Mouse (Mus musculus) kidney, adult 10 weeks (tissue): ENCODE data around the gene Padi4. TPM values are rescaled to one million over a fixed set of nuclear protein-coding genes. Genes with fewer than 3 reads are reported as not detected.

Experiments used
- polyA plus RNA-seq: library from polyadenylated mRNA; stranded (reverse); fragments of 350-450 nt; fragmentation: Illumina TruSeq; extraction: RNeasy Lipid Tissue Mini Kit (QIAGEN cat#74804); gene quantifications from one replicate; pipeline ENCODE4 v1.2.3, GENCODE M21; 2014; ENCODE audit warnings: low read depth, low replicate concordance

Gene Padi4
- polyA plus RNA-seq = not detected

DNA sequence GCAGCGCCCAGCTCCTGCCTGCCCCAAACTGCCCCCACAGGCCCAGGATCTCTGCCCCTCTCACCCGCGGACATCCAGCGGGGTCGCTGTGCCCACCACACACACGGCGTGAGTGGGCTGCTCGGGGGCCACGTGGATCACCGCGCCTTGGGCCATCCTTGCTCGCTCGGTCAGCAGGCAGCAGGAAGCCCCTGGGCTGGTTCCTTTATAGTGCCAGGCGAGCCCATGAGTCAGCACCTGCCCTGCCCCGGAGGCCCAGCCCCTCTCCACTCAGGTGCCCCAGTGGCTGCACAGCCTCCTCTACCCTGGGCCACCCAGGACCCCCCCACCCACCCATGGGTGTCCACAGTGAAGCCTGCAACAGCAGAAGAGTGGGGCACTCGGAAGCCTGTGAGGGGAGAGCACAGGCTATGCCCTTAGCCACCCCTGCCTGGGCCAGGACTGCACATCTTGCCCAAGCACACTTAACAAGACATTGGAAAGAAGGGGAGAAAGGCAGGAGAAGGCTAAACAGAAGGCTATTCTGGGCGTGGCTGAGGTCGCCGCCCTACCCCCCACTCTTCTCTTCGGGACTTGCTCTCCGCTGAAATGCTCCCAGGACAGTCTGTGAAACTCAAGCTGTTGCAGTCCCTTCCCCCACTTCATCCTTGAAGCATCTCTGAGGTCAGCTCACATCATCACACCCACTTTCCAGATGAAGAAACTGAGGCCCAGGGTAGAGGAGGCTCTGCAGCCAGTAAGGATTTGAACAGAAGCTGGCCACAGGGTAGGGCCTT is at the start of gene Padi4:
TSS of gene Padi4 (minus strand) at position 212 of the 776 bp plus-strand sequence.

DNA sequence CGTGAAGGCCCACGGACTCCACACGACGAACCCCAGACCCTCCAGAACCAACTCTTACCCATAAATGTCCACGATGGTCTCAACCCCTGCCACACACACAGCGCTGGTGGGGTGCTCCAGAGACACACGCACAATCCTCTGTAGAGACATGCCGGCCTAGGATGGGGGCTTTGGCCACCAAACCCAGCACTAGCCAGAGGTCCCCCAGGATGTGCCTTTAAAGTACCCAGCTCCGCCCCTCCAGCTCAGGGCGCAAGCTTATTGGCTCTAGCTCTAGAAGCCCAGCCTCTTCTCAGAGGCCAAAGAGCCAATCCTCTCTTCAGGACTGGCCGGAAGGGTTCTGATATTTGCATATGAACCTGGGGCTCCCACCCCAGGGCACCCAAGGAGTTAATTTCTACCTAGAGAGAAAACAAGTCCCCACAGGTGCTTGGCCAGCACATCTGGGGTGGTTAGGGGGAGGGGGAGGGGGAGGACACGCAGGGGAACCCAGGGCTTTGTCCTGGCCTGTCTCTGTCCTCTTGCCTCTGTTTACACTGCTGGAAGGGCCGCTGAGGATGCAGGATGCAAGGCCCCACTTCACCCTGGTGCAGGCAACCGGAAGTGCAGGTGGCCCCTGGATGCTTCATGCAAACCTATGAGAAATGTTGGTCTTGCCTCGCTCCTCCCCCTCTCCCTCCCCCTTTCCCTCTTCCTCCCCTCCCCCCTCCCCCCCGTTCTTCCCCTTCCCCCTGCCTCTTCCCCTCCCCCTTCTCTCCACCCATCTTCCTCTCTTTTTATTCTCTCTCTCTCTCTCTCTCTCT is 36.6 kb upstream of the Padi4 start, which contains the start of gene Padi3:
TSS of gene Padi3 (minus strand) at position 191 of the 803 bp plus-strand sequence.

DNA sequence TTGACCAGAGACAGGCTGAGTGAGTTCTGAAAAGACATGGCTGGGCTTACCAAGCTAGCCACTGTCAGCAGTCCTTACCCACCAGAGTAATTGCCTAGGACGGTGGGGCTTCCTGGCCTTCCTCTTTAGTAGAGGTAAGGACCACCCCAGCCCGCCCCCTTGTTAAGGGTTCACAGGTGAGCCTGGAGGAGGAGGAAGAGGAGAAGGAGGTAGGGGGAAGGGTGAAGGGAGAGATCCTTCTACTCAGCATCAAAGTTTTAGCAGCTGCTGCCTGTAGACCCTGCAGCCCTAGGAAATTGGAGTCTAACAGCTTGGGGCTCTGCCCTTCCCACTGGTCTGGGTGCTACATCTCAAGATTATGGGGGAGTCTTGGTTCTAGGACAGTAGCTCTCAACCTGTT is 31.5 kb downstream of the Padi4 start, which contains the start of gene Padi6:
TSS of gene Padi6 (minus strand) at position 101 of the 400 bp plus-strand sequence.

DNA sequence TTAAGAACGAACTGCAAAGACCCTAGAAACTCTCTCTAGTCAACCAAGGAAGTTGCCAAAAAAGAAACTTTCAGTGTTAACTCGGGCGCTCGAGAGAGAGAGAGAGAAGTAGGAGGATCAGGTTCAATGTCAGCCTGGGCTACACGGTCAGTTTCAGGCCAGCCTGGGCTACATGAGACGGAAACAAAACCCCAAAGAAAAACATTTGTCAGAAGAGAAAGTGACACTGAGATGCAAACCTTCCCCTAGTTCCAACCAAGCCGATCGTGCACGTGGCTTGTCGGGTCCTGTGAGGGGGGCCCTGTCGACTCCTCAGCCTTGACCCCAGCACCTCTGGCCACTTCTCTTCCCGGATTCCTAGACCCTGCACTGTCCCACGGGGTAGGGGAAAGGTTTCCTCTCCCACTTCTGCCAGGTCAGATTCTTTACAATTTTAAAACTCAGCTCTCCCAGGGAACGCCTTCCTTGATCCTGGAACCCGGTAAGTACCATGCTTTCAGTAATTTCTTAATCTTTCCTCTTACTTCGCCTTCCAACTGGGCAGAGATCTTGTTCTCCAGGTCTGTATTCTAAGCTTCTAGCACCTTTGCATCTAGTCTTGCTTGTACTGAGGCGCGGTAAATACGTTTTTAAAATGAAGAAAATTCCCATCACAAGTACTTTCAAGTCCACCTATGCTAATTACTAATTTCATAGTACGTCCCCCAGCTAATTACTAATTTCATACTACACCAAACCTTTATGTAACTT is 73.6 kb downstream of the Padi4 start, which contains the start of gene Rcc2:
TSS of gene Rcc2 (plus strand) at position 273 of the 750 bp plus-strand sequence.

Other genes starting within 250 kb of the Padi4 start
- gene Arhgef10l, start 108.2 kb downstream of the Padi4 start, polyA plus RNA-seq = 7.3 TPM
- gene Rcc2, start 73.7 kb downstream of the Padi4 start, polyA plus RNA-seq = 2.3 TPM
- not detected for gene Padi6, start 31.6 kb downstream of the Padi4 start, polyA plus RNA-seq
- gene Padi3, start 36.4 kb upstream of the Padi4 start, polyA plus RNA-seq = not detected
- gene Padi1, start 71.5 kb upstream of the Padi4 start, polyA plus RNA-seq = not detected
- 1.1 TPM for gene Padi2, start 132.1 kb upstream of the Padi4 start, polyA plus RNA-seq
- 149 TPM for gene Sdhb, start 187.0 kb upstream of the Padi4 start, polyA plus RNA-seq
- gene Atp13a2, start 212.6 kb upstream of the Padi4 start, polyA plus RNA-seq = 0.93 TPM
- not detected for gene Mfap2, start 236.2 kb upstream of the Padi4 start, polyA plus RNA-seq